Mouse (Mus musculus): ENCODE measurements around the gene Arhgef17.
A peak's percentile ranks its signal among the peaks of the same experiment; 100 is the strongest.

Gene Arhgef17

DNA sequence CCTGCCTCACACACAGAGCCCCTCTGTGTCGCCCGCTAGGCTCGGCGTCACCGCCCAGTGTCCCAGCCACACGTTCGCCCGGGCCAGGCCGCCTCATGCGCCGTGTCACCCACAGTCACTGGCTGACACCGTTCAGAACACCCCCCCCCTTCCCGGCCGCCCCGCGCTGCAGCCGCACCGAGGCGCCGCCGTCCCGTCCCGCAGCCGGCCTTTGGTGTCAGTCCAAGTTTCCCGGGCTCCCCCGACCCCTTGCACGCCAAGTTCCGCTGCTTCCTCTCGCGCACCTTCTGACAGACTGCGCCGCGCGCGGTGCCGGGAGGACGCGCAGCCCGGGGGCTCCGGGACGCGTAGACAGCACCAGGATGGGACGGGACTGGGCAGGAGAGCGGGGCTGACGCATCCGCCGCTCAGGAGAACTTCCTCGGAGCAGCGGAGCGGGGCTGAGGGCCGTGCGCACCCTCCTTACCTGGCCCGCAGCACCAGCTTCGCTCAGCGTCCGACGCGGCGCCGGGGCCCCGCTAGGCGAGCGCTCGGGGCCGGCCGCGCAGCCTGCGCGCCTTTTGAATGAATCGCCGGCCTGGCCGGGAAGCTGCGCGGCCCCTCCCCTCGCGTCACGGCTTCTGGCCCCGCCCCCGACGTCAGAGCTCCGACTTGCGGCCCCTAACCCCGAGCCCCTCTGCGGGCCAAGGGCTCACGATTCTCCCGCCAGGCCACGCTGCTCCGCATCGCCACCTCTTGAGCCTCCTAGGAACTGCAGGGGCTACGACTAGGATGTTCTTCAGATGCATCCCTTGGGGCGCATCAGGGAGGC lies 68.9 kb downstream of the Arhgef17 start, which contains the start of gene Relt:
TSS of gene Relt (minus strand) at position 619 of the 811 bp plus-strand sequence.
- Histone ChIP-seq H3K27me3 (ENCODE audit: insufficient read depth, low read length) (no peaks in the 10 kb centered on the region; the same call in 1 of the 2 replicates), H3K4me3 (replicated peaks; ENCODE audit: low read length) (peak within 1 kb of the TSS; percentile 93), H3K36me3 (ENCODE audit: insufficient read depth, low read length) (0 out of 2 replicates have a peak, but pooled peaks cover 9% of the 10 kb centered on the region), H3K4me1 (replicated peaks; ENCODE audit: low read depth, low read length) (peaks cover 49% of the 10 kb centered on the region), H3K9me3 (ENCODE audit: low read length) (no peaks in the 10 kb centered on the region)
- TF ChIP-seq CTCF (conservative IDR thresholded peaks at IDR 0.05; ENCODE audit: low read length), result peak; percentile 62
- TF ChIP-seq POU5F1 (IDR thresholded peaks at IDR 0.05; ENCODE audit: borderline replicate concordance, low read length), result no peak
- no peak for TF ChIP-seq NANOG (IDR thresholded peaks at IDR 0.05; ENCODE audit: borderline replicate concordance, low read length)

- TF ChIP-seq NANOG (IDR thresholded peaks at IDR 0.05; ENCODE audit: borderline replicate concordance, low read length) (no peak), POU5F1 (IDR thresholded peaks at IDR 0.05; ENCODE audit: borderline replicate concordance, low read length) (no peak), CTCF (conservative IDR thresholded peaks at IDR 0.05; ENCODE audit: low read length) (no peak)
- 0 out of 2 replicates have a peak, but pooled peaks cover 14% of the 10 kb centered on the region for H3K36me3 ChIP-seq (ENCODE audit: insufficient read depth, low read length)
- H3K27me3 ChIP-seq (ENCODE audit: insufficient read depth, low read length), result no peaks in the 10 kb centered on the region; the same call in 1 of the 2 replicates
- peaks cover 50% of the 10 kb centered on the region for H3K4me1 ChIP-seq (replicated peaks; ENCODE audit: low read depth, low read length)
- peak overlapping the region; percentile 93 for H3K4me3 ChIP-seq (replicated peaks; ENCODE audit: low read length)
- H3K9me3 ChIP-seq (ENCODE audit: low read length), result no peaks in the 10 kb centered on the region
These were observed 69.6 kb downstream of the Arhgef17 start for GRCm38 (mm10) chr7:100862353-100862752.

DNA sequence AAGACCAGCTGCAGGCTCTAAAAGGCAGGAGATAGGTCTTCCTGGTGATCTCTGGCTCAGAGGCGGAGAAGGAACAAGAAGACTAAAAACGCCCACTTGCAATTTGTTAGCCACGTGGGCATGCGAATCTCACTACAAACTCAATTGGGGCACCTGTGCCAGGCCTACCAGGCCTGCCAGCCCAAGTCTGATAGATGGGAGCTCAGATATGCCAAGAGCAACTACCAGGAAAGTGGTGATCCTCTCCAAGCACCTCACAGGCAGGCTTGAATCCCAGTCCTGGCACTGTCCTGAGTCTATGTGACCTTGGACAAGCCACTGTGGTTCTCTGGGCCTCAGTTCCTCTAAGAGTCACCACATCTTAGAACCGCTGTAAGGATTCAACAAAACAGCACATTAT lies 70.7 kb downstream of the Arhgef17 start:
- no peak for TF ChIP-seq POU5F1 (IDR thresholded peaks at IDR 0.05; ENCODE audit: borderline replicate concordance, low read length)
- TF ChIP-seq NANOG (IDR thresholded peaks at IDR 0.05; ENCODE audit: borderline replicate concordance, low read length), result no peak
- TF ChIP-seq CTCF (conservative IDR thresholded peaks at IDR 0.05; ENCODE audit: low read length), result no peak
- H3K9me3 ChIP-seq (ENCODE audit: low read length), result no peaks in the 10 kb centered on the region
- no peaks in the 10 kb centered on the region; the same call in 1 of the 2 replicates for H3K27me3 ChIP-seq (ENCODE audit: insufficient read depth, low read length)
- peaks cover 60% of the 10 kb centered on the region for H3K4me1 ChIP-seq (replicated peaks; ENCODE audit: low read depth, low read length)
- H3K4me3 ChIP-seq (replicated peaks; ENCODE audit: low read length), result no peak overlapping the region
- 0 out of 2 replicates have a peak, but pooled peaks cover 14% of the 10 kb centered on the region for H3K36me3 ChIP-seq (ENCODE audit: insufficient read depth, low read length)

DNA sequence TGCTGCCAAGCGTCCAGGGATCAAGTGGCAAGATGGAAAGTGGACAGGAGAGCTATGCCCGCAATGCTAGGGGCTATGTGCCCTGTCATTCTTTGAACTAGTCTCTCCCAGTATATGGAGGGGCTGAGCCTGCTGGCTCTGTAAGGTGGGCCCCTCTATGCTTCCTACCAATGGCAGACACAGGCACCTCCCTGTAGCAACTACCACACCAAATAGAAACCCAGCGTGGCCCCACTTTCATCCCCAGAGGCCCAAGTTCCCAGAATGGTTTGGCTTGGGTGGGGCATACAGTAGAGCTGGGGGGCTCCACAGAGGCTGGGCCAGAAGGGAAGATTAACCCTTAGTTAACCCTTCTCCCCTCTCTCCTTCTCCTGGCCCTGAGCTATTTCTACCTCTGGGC lies 71.5 kb downstream of the Arhgef17 start:
- H3K27me3 ChIP-seq (ENCODE audit: insufficient read depth, low read length), result no peaks in the 10 kb centered on the region; the same call in 1 of the 2 replicates
- peaks cover 68% of the 10 kb centered on the region for H3K4me1 ChIP-seq (replicated peaks; ENCODE audit: low read depth, low read length)
- H3K4me3 ChIP-seq (replicated peaks; ENCODE audit: low read length), result no peak overlapping the region
- TF ChIP-seq CTCF (conservative IDR thresholded peaks at IDR 0.05; ENCODE audit: low read length), result no peak
- no peak for TF ChIP-seq POU5F1 (IDR thresholded peaks at IDR 0.05; ENCODE audit: borderline replicate concordance, low read length)
- TF ChIP-seq NANOG (IDR thresholded peaks at IDR 0.05; ENCODE audit: borderline replicate concordance, low read length), result no peak
- 0 out of 2 replicates have a peak, but pooled peaks cover 14% of the 10 kb centered on the region for H3K36me3 ChIP-seq (ENCODE audit: insufficient read depth, low read length)
- H3K9me3 ChIP-seq (ENCODE audit: low read length), result no peaks in the 10 kb centered on the region

DNA sequence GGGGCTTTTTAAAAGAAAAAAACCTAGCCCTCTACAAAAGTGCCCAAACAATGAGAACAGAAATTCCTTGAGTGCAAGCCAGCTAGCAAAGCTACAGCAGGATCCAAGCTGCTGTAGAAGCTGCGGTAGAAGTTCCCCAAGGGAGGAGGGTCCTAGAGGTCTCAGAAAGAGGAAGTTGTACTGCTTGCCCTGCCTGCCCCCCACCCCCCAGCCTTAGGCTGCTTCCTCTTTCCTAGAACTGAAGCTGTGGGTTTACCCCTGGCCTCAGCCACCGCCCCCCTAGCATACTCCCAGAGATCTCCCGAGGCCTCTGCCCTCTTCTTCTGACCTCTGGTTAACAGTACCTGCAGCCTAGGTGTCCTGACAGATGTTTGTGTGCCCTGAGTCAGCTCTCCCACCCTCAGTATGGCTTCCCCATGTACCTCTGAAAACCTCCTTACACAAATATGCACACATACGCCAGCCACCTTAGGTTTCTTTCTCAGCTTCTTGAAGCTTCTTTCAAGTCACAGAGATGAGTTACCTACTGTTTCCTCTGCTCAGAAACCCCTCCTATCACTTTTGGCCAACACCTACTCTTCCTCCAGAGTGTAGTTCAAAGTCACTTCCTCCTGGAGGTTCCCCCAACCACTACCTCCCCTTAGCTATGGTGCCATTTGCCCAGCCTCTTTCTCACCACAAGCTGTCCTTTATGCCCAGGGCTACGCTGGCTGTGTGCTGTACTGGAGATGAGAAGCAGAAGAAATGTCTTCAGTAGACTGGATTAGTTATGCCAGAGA lies 75.9 kb downstream of the Arhgef17 start:
- H3K4me1 ChIP-seq (replicated peaks; ENCODE audit: low read depth, low read length), result peaks cover 85% of the 10 kb centered on the region
- TF ChIP-seq CTCF (conservative IDR thresholded peaks at IDR 0.05; ENCODE audit: low read length) (no peak), POU5F1 (IDR thresholded peaks at IDR 0.05; ENCODE audit: borderline replicate concordance, low read length) (no peak), NANOG (IDR thresholded peaks at IDR 0.05; ENCODE audit: borderline replicate concordance, low read length) (no peak)
- H3K9me3 ChIP-seq (ENCODE audit: low read length), result no peaks in the 10 kb centered on the region
- no peak overlapping the region for H3K4me3 ChIP-seq (replicated peaks; ENCODE audit: low read length)
- H3K27me3 ChIP-seq (ENCODE audit: insufficient read depth, low read length), result no peaks in the 10 kb centered on the region
- peaks cover 28% of the 10 kb centered on the region for H3K36me3 ChIP-seq (ENCODE audit: insufficient read depth, low read length)

GRCm38 (mm10) chr7:100855300-100855699 lies 76.6 kb downstream of the Arhgef17 start:
- Histone ChIP-seq H3K36me3 (ENCODE audit: insufficient read depth, low read length) (peaks cover 31% of the 10 kb centered on the region), H3K4me1 (replicated peaks; ENCODE audit: low read depth, low read length) (peaks cover 81% of the 10 kb centered on the region), H3K9me3 (ENCODE audit: low read length) (no peaks in the 10 kb centered on the region), H3K27me3 (ENCODE audit: insufficient read depth, low read length) (no peaks in the 10 kb centered on the region), H3K4me3 (replicated peaks; ENCODE audit: low read length) (no peak overlapping the region)
- TF ChIP-seq NANOG (IDR thresholded peaks at IDR 0.05; ENCODE audit: borderline replicate concordance, low read length) (no peak), CTCF (conservative IDR thresholded peaks at IDR 0.05; ENCODE audit: low read length) (no peak), POU5F1 (IDR thresholded peaks at IDR 0.05; ENCODE audit: borderline replicate concordance, low read length) (no peak)

DNA sequence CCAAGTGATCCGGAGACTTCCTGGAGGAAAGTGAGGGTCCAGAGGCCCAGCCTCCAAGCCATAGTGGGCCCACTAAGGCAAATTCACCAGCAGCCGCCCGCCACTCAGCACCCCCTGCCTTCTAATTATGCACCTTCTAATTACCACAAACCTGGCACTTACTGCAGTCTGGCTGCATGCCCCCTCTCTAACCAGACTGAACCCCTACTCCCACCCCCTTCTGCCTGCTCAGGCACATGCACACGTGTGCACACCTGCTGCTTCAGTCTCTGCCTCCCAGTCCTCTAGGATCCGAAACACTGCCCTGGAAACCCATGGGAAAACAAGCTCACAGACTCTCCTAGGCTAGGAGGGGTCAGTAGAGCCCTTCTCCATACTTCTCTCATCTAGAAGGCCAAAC lies 77.0 kb downstream of the Arhgef17 start:
- H3K36me3 ChIP-seq (ENCODE audit: insufficient read depth, low read length), result peaks cover 33% of the 10 kb centered on the region
- H3K4me1 ChIP-seq (replicated peaks; ENCODE audit: low read depth, low read length), result peaks cover 81% of the 10 kb centered on the region
- H3K4me3 ChIP-seq (replicated peaks; ENCODE audit: low read length), result no peak overlapping the region
- H3K9me3 ChIP-seq (ENCODE audit: low read length), result no peaks in the 10 kb centered on the region
- H3K27me3 ChIP-seq (ENCODE audit: insufficient read depth, low read length), result no peaks in the 10 kb centered on the region
- no peak for TF ChIP-seq NANOG (IDR thresholded peaks at IDR 0.05; ENCODE audit: borderline replicate concordance, low read length)
- TF ChIP-seq CTCF (conservative IDR thresholded peaks at IDR 0.05; ENCODE audit: low read length), result no peak
- TF ChIP-seq POU5F1 (IDR thresholded peaks at IDR 0.05; ENCODE audit: borderline replicate concordance, low read length), result no peak

Data from E14TG2a.4 (cell line).